Mouse (Mus musculus) layer of hippocampus, adult 8-10 months (tissue): Measurements from ENCODE around the gene Pfdn5. TPM values are rescaled to one million over a fixed set of nuclear protein-coding genes. Genes with fewer than 3 reads are reported as not detected.
"Not testable (repeated sequence)": the region's sequence is repeated elsewhere in the genome, so short reads cannot be mapped to it uniquely, and the experiment has no call there.

ENCODE experiments used
- DNase-seq, 2 experiments: peaks; one replicate each; pipeline ENCODE4 v3.0.0; 2022; ENCODE audit warnings: low spot score in 2 of 2
- total RNA-seq, 4 experiments: library from RNA; stranded (reverse); gene quantifications; 2 replicates each; pipeline ENCODE4 v1.2.4; 2022

The Pfdn5 gene
- total RNA-seq, 4 experiments from 2014 or later = 400 to 493 (median 445) TPM

- DNase-seq = no peak
These were observed 9.3 kb downstream of the Pfdn5 start for GRCm38 (mm10) chr15:102335254-102335653.

GRCm38 (mm10) chr15:102335925-102336324, 10.0 kb downstream of the Pfdn5 start:
- DNase-seq = not testable (repeated sequence)

DNA sequence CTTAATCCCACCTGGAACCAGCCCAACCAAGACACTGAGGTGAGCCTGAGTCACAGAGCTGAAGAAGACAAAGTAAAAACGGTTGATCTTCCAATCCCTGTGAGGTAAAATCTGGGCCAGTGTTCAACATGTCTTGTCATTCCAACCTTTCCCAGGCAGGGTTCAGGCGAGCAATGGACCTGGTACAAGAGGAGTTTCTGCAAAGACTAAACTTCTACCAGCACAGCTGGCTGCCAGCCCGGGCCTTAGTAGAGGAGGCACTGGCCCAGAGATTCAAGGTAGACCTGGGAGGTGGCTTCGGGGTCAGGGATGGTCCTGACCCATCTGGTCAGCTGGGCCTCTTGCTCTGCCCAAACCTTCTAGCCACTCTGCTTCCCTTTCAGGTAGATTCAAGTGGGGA, 11.0 kb downstream of the Pfdn5 start:
- no peak for DNase-seq

GRCm38 (mm10) chr15:102339612-102340011, 13.7 kb downstream of the Pfdn5 start:
- no peak for DNase-seq

GRCm38 (mm10) chr15:102341580-102341979, 15.7 kb downstream of the Pfdn5 start:
- no peak for DNase-seq

GRCm38 (mm10) chr15:102344490-102344889, 18.6 kb downstream of the Pfdn5 start:
- no peak for DNase-seq

DNA sequence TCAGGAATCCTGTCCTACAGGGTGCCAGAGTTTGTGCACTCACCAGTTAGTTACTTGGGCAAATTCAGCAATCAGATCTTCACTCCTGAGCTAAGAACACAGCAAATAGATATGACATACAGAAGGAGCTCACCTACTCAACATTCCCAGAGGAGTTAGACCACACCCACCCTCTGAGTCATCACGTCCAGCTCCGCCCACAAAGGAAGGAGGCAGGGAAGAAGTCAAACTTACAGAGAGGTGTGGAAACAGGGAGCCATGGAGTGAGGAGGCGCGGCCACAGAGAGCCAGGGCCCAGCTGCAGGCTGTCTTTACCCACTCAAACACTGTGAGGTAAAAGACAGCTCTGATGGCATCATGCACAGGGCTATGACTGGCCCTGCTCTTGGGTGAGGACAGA, 20.5 kb downstream of the Pfdn5 start:
- DNase-seq = no peak

GRCm38 (mm10) chr15:102350138-102350941, 24.4 kb downstream of the Pfdn5 start, which contains the start of gene Aaas:
TSS of gene Aaas (minus strand) at chr15:102350771.
- DNase-seq = peak; percentile 90 to 95

GRCm38 (mm10) chr15:102350942-102351291, 25.0 kb downstream of the Pfdn5 start:
- DNase-seq = no peak

- no peak for DNase-seq
These were observed 26.3 kb downstream of the Pfdn5 start for GRCm38 (mm10) chr15:102352177-102352576.

GRCm38 (mm10) chr15:102353986-102354385, 28.1 kb downstream of the Pfdn5 start:
- DNase-seq = no peak

- peak in 1 of 2 experiments; percentile 23 for DNase-seq
These were observed 29.4 kb downstream of the Pfdn5 start for GRCm38 (mm10) chr15:102355134-102355870.

GRCm38 (mm10) chr15:102355871-102356441, 30.0 kb downstream of the Pfdn5 start:
- DNase-seq = peak; percentile 54 to 61

GRCm38 (mm10) chr15:102356501-102357325, 30.8 kb downstream of the Pfdn5 start:
- no peak for DNase-seq

DNA sequence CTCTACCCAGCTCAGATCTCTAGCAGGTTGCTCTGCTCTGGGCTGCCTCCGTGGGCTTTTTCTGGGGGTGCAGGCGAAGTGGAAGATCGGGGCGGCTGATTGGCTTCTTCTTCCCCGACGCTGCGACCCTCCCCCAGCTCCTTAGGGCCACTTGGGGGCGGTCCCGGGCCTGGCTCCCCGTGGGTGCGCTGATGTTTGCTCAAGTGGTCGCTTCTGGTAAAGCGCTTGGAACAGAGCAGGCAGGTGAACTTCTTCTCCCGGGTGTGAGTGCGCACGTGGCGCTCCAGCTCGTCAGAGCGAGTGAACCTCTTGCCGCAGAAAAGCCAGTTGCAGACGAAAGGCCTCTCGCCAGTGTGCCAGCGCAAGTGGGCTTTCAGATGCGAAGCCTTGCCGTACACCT, 32.2 kb downstream of the Pfdn5 start:
- DNase-seq = no peak

DNA sequence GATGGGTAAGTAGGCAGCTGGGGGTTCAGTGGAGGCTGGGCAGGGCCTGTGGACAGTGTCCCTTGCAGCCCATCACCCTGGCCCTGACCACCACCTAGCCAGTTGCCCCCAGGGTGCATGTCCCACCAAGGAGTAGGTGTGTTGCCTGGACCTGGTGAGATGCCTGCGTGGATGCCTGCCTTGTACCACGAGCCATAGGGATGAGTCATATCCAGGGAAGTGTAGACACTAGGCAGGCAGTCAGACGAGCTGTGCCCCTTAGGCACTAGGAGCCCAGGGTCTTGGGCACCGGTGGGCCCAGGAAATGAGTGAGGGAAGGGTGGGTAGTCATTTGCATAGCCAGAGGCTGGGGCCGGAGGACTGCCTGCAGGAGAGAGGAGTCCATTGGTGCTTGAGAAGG, 32.9 kb downstream of the Pfdn5 start:
- DNase-seq = no peak

DNA sequence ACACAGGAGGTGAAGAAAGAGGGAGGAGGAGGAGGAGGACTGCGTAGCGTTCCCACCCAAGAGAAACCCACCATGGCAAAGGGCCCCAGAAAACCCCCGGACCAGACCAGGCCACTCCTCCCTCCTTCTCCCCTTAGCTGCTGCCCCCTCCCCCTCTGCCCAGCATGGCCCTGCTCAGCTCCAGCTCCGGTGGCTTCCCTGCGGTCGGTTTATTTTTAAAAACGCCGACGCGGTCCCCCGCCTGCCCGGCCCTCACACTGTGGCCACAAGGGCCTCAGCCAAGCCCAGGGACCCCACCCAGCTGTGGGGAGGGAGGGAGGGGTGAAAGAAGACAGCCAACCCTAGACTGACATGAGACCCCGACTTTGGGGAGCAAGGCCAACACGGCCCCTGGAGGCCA, 36.7 kb downstream of the Pfdn5 start:
- no peak for DNase-seq

GRCm38 (mm10) chr15:102364678-102365077, 38.8 kb downstream of the Pfdn5 start:
- DNase-seq = no peak

DNA sequence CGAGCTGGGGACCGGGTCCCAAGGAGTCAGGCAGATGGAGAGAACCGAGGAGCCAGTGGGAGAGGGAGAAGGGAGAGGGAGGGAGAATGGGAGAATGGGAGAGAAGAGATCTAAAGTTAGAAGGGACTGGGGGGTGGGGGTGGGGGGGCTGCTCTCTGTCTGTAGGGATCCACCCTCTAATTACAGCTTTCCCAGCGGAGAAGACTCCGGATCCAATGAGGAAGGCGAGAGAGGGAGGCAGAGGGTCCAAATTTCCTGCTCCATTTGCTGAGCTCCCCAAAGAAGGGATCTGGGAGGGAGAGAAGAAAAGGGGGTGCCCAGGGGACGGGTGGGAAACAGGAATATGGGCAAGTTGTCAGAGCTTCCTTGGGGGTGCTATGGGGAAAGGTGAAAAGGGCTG, 40.3 kb downstream of the Pfdn5 start:
- no peak for DNase-seq

DNA sequence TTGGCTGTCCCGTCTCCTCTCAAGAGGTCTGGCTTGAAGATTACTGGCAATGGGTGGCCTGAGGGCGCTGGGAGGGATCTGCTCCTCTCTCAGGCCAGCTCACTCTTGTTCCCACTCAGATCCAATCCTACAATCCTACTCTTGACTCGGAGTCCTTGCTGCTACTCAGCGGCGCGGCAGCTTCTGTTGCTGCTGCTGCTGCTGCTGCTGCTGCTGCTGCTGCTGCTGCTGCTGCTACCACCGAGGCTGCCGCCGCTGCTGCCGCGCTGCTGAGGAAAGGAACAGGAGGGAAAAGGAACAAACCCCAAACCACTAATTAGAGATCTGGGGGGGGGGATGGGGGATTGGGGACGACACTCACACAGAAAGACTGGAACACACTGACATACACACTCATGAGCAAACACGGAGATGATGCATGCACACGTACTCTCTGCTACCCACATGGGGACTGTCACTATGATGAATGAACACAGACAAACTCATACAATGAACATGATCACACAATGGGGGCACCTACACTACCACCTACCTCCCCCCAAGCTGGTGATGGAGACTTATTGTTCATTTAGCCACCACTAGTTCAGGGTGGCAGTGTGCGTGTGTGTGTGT, 40.9 kb downstream of the Pfdn5 start, which contains the start of gene Sp7:
TSS of gene Sp7 (minus strand) at position 450 of the 612 bp plus-strand sequence.
- no peak for DNase-seq

GRCm38 (mm10) chr15:102369972-102370371, 44.1 kb downstream of the Pfdn5 start:
- no peak for DNase-seq
